Mouse (Mus musculus): ENCODE results near the gene Il3ra.

Gene Il3ra

GRCm38 (mm10) chr14:14355360-14355646 is 9.2 kb downstream of the Il3ra start:
- no peak for DNase-seq (ENCODE audit: low read depth)

DNA sequence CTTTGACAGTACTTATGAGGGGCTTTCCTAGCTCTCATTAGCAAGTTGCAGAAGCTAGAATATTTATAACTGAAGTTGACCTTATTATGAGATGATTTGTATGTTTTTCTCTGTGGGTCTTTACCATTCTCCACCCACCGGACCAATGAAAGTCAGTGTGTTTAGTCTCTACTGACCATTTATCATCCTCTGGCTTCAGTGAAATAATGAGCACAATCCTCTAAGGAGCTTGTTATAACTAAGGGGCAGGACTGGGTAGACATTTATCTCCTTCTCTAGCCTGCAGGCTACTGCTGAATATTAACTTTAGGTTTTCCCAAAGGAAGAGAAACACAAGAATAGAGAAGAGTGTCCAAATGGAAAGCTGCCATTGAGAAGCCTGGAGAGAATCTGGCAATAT is 49.5 kb downstream of the Il3ra start:
- DNase-seq (ENCODE audit: low read depth), result no peak

- no peak for DNase-seq (ENCODE audit: low read depth)
These were observed 54.9 kb downstream of the Il3ra start, which contains the start of gene Olfr721-ps1 for GRCm38 (mm10) chr14:14400998-14401397. Gene Olfr721-ps1, plus strand, starts transcription at chr14:14401298.

All from fibroblast of lung, adult 2 months (primary cell).